Mouse (Mus musculus) kidney, adult 9 months (tissue): Measurements from ENCODE around the gene Pabpc1l.
A peak's percentile ranks its signal among the peaks of the same experiment; 100 is the strongest.
"Not testable (repeated sequence)": the region's sequence is repeated elsewhere in the genome, so short reads cannot be mapped to it uniquely, and the experiment has no call there.

Experiments used
- DNase-seq: peaks from one replicate; pipeline ENCODE4 v3.0.0; 2022

Pabpc1l gene

GRCm38 (mm10) chr2:164038407-164039028 lies 13.3 kb downstream of the Pabpc1l start:
- DNase-seq, result no peak

- no peak for DNase-seq
Measured at GRCm38 (mm10) chr2:164040949-164041348, 15.7 kb downstream of the Pabpc1l start.

GRCm38 (mm10) chr2:164041523-164041922 lies 16.3 kb downstream of the Pabpc1l start:
- DNase-seq, result no peak

- DNase-seq, result peak; percentile 41
Measured at GRCm38 (mm10) chr2:164047197-164047690, 22.0 kb downstream of the Pabpc1l start.

- peak; percentile 17 for DNase-seq
Measured at GRCm38 (mm10) chr2:164053767-164054166, 28.5 kb downstream of the Pabpc1l start.

- no peak for DNase-seq
Measured at GRCm38 (mm10) chr2:164054671-164055070, 29.4 kb downstream of the Pabpc1l start.

GRCm38 (mm10) chr2:164059634-164060235 lies 34.5 kb downstream of the Pabpc1l start:
- DNase-seq, result peak; percentile 28

GRCm38 (mm10) chr2:164070142-164070764 lies 45.0 kb downstream of the Pabpc1l start, which contains the start of gene Stk4:
Gene Stk4 (plus strand): TSS chr2:164070322.
- DNase-seq, result peak; percentile 22

- DNase-seq, result peak; percentile 97
Measured at GRCm38 (mm10) chr2:164070765-164071436, 45.7 kb downstream of the Pabpc1l start, which contains the start of gene Tomm34. Gene Tomm34 (minus strand): TSS chr2:164071169.

- DNase-seq, result not testable (repeated sequence)
Measured at GRCm38 (mm10) chr2:164071437-164071820, 46.2 kb downstream of the Pabpc1l start.

GRCm38 (mm10) chr2:164072109-164072508 lies 46.9 kb downstream of the Pabpc1l start:
- DNase-seq, result no peak

- no peak for DNase-seq
Measured at GRCm38 (mm10) chr2:164073120-164073519, 47.9 kb downstream of the Pabpc1l start.

- peak; percentile 99 for DNase-seq
Measured at GRCm38 (mm10) chr2:164073918-164074578, 48.8 kb downstream of the Pabpc1l start.

GRCm38 (mm10) chr2:164075088-164075487 lies 49.8 kb downstream of the Pabpc1l start:
- peak; percentile 12 for DNase-seq

- DNase-seq, result no peak
Measured at GRCm38 (mm10) chr2:164076874-164077425, 51.7 kb downstream of the Pabpc1l start.

- DNase-seq, result no peak
Measured at GRCm38 (mm10) chr2:164077875-164078274, 52.6 kb downstream of the Pabpc1l start.

- DNase-seq, result no peak
Measured at GRCm38 (mm10) chr2:164079488-164079887, 54.2 kb downstream of the Pabpc1l start.

GRCm38 (mm10) chr2:164081577-164081976 lies 56.3 kb downstream of the Pabpc1l start:
- no peak for DNase-seq

GRCm38 (mm10) chr2:164082175-164082574 lies 56.9 kb downstream of the Pabpc1l start:
- DNase-seq, result no peak

GRCm38 (mm10) chr2:164083609-164084341 lies 58.5 kb downstream of the Pabpc1l start:
- DNase-seq, result peak; percentile 19

- DNase-seq, result no peak
Measured at GRCm38 (mm10) chr2:164084342-164084700, 59.1 kb downstream of the Pabpc1l start.
